Mouse (Mus musculus): ENCODE results near the gene Apoh. TPM values are rescaled to one million over a fixed set of nuclear protein-coding genes. Genes with fewer than 3 reads are reported as not detected.

The Apoh gene
- total and polyA plus RNA-seq, 3 experiments: 0.95 TPM; not detected in 2

DNA sequence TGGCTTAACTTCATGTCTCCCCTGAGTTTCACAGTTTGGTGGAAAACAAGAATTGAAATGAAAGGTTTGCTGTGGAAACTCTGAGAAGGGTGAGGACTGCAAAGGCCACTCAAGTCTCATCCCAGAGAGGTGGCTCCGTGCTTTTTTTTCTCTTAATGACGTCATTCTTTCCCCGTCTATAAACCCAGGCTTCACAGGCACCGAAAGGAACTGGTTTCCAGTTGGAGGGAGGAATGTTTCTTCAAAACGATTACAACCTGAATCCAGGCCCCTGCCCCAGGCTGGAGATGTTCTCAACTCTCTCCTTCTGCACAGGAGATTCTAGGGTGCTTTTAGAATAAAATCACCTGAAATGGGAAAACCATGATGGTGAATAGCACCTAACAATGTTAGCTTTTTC, 10.1 kb upstream of the Apoh start:
- dilution Hi-C loops (cut with MboI; ENCODE audit: extremely low pct_ligation_motif_present, extremely low pct_unique_long_range_greater_than_20kb, low sequenced_read_pairs): no loop called here
- H3K4me1 ChIP-seq (ENCODE audit: control insufficient read depth in 1 of 2, insufficient read depth in 2 of 2): peaks cover 13 to 74% of the 10 kb centered on the region in 2 experiments; a peak in 3 of 4 replicates
- TF ChIP-seq ZNF384 (IDR thresholded peaks at IDR 0.05; ENCODE audit: low read depth, low read length) (peak; percentile 95), POLR2A (IDR thresholded peaks at IDR 0.05; ENCODE audit: low read depth, low read length) (no peak), RAD21 (IDR thresholded peaks at IDR 0.05; ENCODE audit: low read depth, low read length) (no peak), USF1 (IDR thresholded peaks at IDR 0.05; ENCODE audit: low read depth, low read length) (no peak), POLR2AphosphoS2 (IDR thresholded peaks at IDR 0.05; ENCODE audit: low read depth, low read length) (no peak), USF2 (conservative IDR thresholded peaks at IDR 0.05; ENCODE audit: low read depth, low read length) (no peak), ELF1 (IDR thresholded peaks at IDR 0.05; ENCODE audit: low read depth, low read length) (no peak), SIN3A (IDR thresholded peaks at IDR 0.05; ENCODE audit: low read length) (peak; percentile 26; the same call in 1 of the 2 replicates), IRF4 (IDR thresholded peaks at IDR 0.05; ENCODE audit: low read depth, low read length) (peak; percentile 35), UBTF (IDR thresholded peaks at IDR 0.05; ENCODE audit: low read depth, low read length) (no peak), GABPA (IDR thresholded peaks at IDR 0.05; ENCODE audit: insufficient replicate concordance, low read depth, low read length) (no peak), ZC3H11A (IDR thresholded peaks at IDR 0.05; ENCODE audit: low read depth, low read length) (no peak), TCF12 (IDR thresholded peaks at IDR 0.05; ENCODE audit: low read depth, low read length) (no peak), CHD1 (IDR thresholded peaks at IDR 0.05; ENCODE audit: low read depth, low read length) (0 out of 2 replicates have a peak, but pooled peaks have one; percentile 74), RCOR1 (conservative IDR thresholded peaks at IDR 0.05; ENCODE audit: low read depth, low read length) (no peak), JUN (IDR thresholded peaks at IDR 0.05; ENCODE audit: insufficient read depth, low read depth, low read length) (peak; percentile 96), MAX (IDR thresholded peaks at IDR 0.05; ENCODE audit: low read length) (no peak), JUND (conservative IDR thresholded peaks at IDR 0.05; ENCODE audit: low read depth, low read length) (peak; percentile 94), HCFC1 (IDR thresholded peaks at IDR 0.05; ENCODE audit: low read depth, low read length) (no peak), MAZ (IDR thresholded peaks at IDR 0.05; ENCODE audit: low read depth, low read length) (no peak; the same call in 1 of the 2 replicates), ETS1 (conservative IDR thresholded peaks at IDR 0.05; ENCODE audit: low read depth, low read length) (peak; percentile 33; the same call in 1 of the 2 replicates), E2F4 (IDR thresholded peaks at IDR 0.05; ENCODE audit: insufficient replicate concordance, low read depth, low read length) (no peak), PAX5 (IDR thresholded peaks at IDR 0.05; ENCODE audit: low read length) (no peak), NELFE (IDR thresholded peaks at IDR 0.05; ENCODE audit: low read depth, low read length) (no peak; the same call in 1 of the 2 replicates), BHLHE40 (IDR thresholded peaks at IDR 0.05; ENCODE audit: low read depth, low read length) (peak; percentile 25; the same call in 1 of the 2 replicates), MXI1 (IDR thresholded peaks at IDR 0.05; ENCODE audit: low read depth, low read length) (no peak), TBP (conservative IDR thresholded peaks at IDR 0.05; ENCODE audit: low read depth, low read length) (no peak), ZMIZ1 (IDR thresholded peaks at IDR 0.05; ENCODE audit: low read depth, low read length) (no peak), MAFK (IDR thresholded peaks at IDR 0.05; ENCODE audit: insufficient replicate concordance, low read length) (0 out of 2 replicates have a peak, but pooled peaks have one; percentile 25), SMC3 (IDR thresholded peaks at IDR 0.05; ENCODE audit: low read depth, low read length) (no peak), KAT2A (IDR thresholded peaks at IDR 0.05; ENCODE audit: insufficient replicate concordance, low read length) (no peak), CHD2 (IDR thresholded peaks at IDR 0.05; ENCODE audit: low read length) (0 out of 2 replicates have a peak, but pooled peaks have one; percentile 21), NRF1 (IDR thresholded peaks at IDR 0.05; ENCODE audit: low read depth, low read length) (no peak), MEF2A (IDR thresholded peaks at IDR 0.05; ENCODE audit: borderline replicate concordance, low read depth, low read length) (0 out of 2 replicates have a peak, but pooled peaks have one; percentile 26), CTCF (conservative IDR thresholded peaks at IDR 0.05 in 1 of 2, IDR thresholded peaks at IDR 0.05 in 1 of 2; ENCODE audit: low read depth in 2 of 2, low read length in 2 of 2) (no peak), EP300 (IDR thresholded peaks at IDR 0.05; ENCODE audit: low read length) (peak; percentile 80), ZKSCAN1 (IDR thresholded peaks at IDR 0.05; ENCODE audit: borderline replicate concordance, low read depth, low read length) (no peak), MYC (IDR thresholded peaks at IDR 0.05; ENCODE audit: low read depth, low read length) (peak; percentile 30; the same call in 1 of the 2 replicates)
- H3K27me3 ChIP-seq (replicated peaks): no peaks in the 10 kb centered on the region
- H3K4me2 ChIP-seq (ENCODE audit: insufficient read depth, low read depth, poor library complexity, severe bottlenecking): peak overlapping the region; percentile 34; the same call in 1 of the 2 replicates
- in situ Hi-C loops (cut with MboI; ENCODE audit: low pct_ligation_motif_present, low pct_unique_long_range_greater_than_20kb, low sequenced_read_pairs): no loop called here
- DNase-seq (ENCODE audit: extremely low read depth): no peak
- H3K9ac ChIP-seq (ENCODE audit: insufficient read depth, low read depth): 0 out of 2 replicates have a peak overlapping the region, but pooled peaks have one; percentile 2
- H3K27ac ChIP-seq (ENCODE audit: insufficient read depth, low read depth): no peak overlapping the region
- H3K36me3 ChIP-seq (replicated peaks in 1 of 2; ENCODE audit: control insufficient read depth in 1 of 2, insufficient read depth in 1 of 2, low read length in 1 of 2): peaks cover 12 to 89% of the 10 kb centered on the region in 2 experiments
- no peak overlapping the region for H3K4me3 ChIP-seq (replicated peaks in 1 of 3; ENCODE audit: low read depth in 2 of 3, low read length in 2 of 3, poor library complexity in 1 of 3)
- peaks cover 14% of the 10 kb centered on the region for H3K79me2 ChIP-seq (replicated peaks; ENCODE audit: control insufficient read depth, extremely low read depth, insufficient read depth, poor library complexity, severe bottlenecking)
- no peaks in the 10 kb centered on the region for H3K9me3 ChIP-seq (replicated peaks; ENCODE audit: low read length)

Data from CH12.LX (cell line).